Mouse (Mus musculus): ENCODE results near the gene Gm572.

- TF ChIP-seq CTCF (IDR thresholded peaks at IDR 0.05; ENCODE audit: insufficient read depth, low read depth, low read length) = no peak
- no peak for TF ChIP-seq POLR2A (IDR thresholded peaks at IDR 0.05; ENCODE audit: insufficient read depth, low read depth, low read length)
Measured at GRCm38 (mm10) chr4:148671230-148671947, 28.3 kb downstream of the Gm572 start.

Measured in olfactory bulb, adult 2 months (tissue).